Mouse (Mus musculus) midbrain, embryonic 14.5 days (tissue): ENCODE measurements around the gene Cyp4b1. TPM values are rescaled to one million over a fixed set of nuclear protein-coding genes. Genes with fewer than 3 reads are reported as not detected.
"Not testable (repeated sequence)": the region's sequence is repeated elsewhere in the genome, so short reads cannot be mapped to it uniquely, and the experiment has no call there.

Experiments
- ATAC-seq: fragments of 200-750 bp; cut with Nextera tagmentation; 2 replicates; pipeline ENCODE4 v1.8.0; 2017; ENCODE audit warnings: moderate number of reproducible peaks, moderate library complexity; ENCODE audit not compliant: low FRiP score, low TSS enrichment
- DNase-seq: peaks from one replicate; pipeline ENCODE4 v3.0.0-alpha.2; 2015
- H3K27ac ChIP-seq: fragments of 300-500 bp; sonication (generic); replicated peaks from 2 replicates; pipeline ENCODE4 v1.5.1; 2014; ENCODE audit warnings: mild to moderate bottlenecking, low read depth, low read length, moderate library complexity
- H3K27me3 ChIP-seq: fragments of 300-500 bp; sonication (generic); 2 replicates; pipeline ENCODE4 v1.6.1; 2014; ENCODE audit warnings: low read length, control low read depth, mixed read lengths; ENCODE audit not compliant: control insufficient read depth, insufficient read depth
- H3K36me3 ChIP-seq: fragments of 300-500 bp; sonication (generic); 2 replicates; pipeline ENCODE4 v1.6.1; 2014; ENCODE audit warnings: low read length, control low read depth; ENCODE audit not compliant: control insufficient read depth, insufficient read depth
- H3K4me1 ChIP-seq: fragments of 300-500 bp; sonication (generic); 2 replicates; pipeline ENCODE4 v1.6.1; 2014; ENCODE audit warnings: mild to moderate bottlenecking, antibody characterized with exemption, low read length, control low read depth; ENCODE audit not compliant: control insufficient read depth, insufficient read depth
- H3K4me2 ChIP-seq: fragments of 300-500 bp; sonication (generic); 2 replicates; pipeline ENCODE4 v1.6.1; 2014; ENCODE audit warnings: mild to moderate bottlenecking, low read length, moderate library complexity
- H3K4me3 ChIP-seq: fragments of 300-500 bp; sonication (generic); replicated peaks from 2 replicates; pipeline ENCODE4 v1.5.1; 2014; ENCODE audit warnings: low read depth, low read length
- H3K9ac ChIP-seq: fragments of 300-500 bp; sonication (generic); replicated peaks from 2 replicates; pipeline ENCODE4 v1.6.1; 2014; ENCODE audit warnings: mild to moderate bottlenecking, low read length, moderate library complexity
- H3K9me3 ChIP-seq: fragments of 300-500 bp; sonication (generic); 2 replicates; pipeline ENCODE4 v1.6.1; 2016; ENCODE audit warnings: low read length, control low read depth, mixed read lengths; ENCODE audit not compliant: control insufficient read depth
- WGBS: fragments of 180-500 bp; shearing (Covaris S2); extraction: QIAGEN DNeasy Blood & Tissue Kit; methylation state at CpG from one replicate; pipeline ENCODE4 v1.1.7; 2014; 5-methylcytosine and 5-hydroxymethylcytosine counted together
- polyA plus RNA-seq: library from polyadenylated mRNA; unstranded; fragments of >200 nt; fragmentation: Nextera tagmentation; extraction: Ambion mirVana; gene quantifications from 2 replicates; pipeline ENCODE4 v1.2.1, GENCODE M21; 2014

Cyp4b1 gene
- polyA plus RNA-seq, 1 experiment from 2014 or later, result 0.67 TPM

DNA sequence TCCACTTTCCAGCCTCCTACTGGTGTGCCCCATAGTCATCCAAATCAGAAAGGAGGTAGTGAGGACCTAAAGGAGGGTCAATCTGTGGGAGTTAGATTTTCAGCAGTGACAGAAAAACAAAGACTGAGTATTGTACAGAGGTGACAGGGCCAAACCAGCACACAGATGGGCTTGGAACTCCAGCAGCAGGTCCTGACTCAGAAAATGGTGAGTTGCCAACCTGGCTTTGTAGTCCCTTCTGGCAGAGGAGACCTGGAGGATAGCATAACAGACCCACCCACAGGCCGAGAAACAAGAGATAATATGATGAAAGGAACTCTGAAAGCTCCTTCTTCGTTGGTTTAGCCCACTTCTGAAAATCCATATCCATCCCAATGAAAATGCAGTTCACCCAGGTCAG, 1.2 kb upstream of the Cyp4b1 start:
- H3K4me1 ChIP-seq, result no peaks in the 10 kb centered on the region
- DNase-seq (no peak), ATAC-seq (no peak)
- no peak overlapping the region for H3K4me2 ChIP-seq
- 73% methylated on average over 2 of the region's 2 CpGs for WGBS
- H3K27ac ChIP-seq, result no peak overlapping the region
- no peaks in the 10 kb centered on the region for H3K9me3 ChIP-seq
- H3K36me3 ChIP-seq, result no peaks in the 10 kb centered on the region
- no peak overlapping the region for H3K9ac ChIP-seq
- H3K4me3 ChIP-seq, result no peak overlapping the region
- no peaks in the 10 kb centered on the region for H3K27me3 ChIP-seq

DNA sequence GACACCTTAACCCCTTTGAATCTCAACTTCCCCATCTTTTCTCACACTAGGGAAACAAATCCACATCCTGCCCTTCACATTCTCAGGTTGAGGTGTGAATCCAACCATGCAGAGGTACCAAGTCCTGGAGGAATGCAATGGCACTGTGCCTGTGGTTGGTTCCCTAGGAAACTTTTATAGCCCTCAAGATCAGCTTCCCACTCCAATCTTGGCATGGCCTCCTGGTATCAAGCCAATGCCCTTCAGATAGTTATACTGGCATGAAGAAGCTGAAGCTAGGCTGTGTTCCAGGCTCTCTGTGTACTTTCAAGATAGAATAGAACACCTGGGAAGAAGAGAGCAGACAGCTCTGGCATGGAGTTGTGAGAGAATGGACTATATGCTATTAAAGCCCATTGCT, 2.2 kb downstream of the Cyp4b1 start:
- no peak for ATAC-seq
- no peak overlapping the region for H3K4me3 ChIP-seq
- no peak overlapping the region for H3K9ac ChIP-seq
- DNase-seq, result no peak
- no peaks in the 10 kb centered on the region for H3K27me3 ChIP-seq
- no peaks in the 10 kb centered on the region for H3K9me3 ChIP-seq
- H3K4me2 ChIP-seq, result no peak overlapping the region
- no peaks in the 10 kb centered on the region for H3K4me1 ChIP-seq
- H3K36me3 ChIP-seq, result no peaks in the 10 kb centered on the region
- no peak overlapping the region for H3K27ac ChIP-seq

DNA sequence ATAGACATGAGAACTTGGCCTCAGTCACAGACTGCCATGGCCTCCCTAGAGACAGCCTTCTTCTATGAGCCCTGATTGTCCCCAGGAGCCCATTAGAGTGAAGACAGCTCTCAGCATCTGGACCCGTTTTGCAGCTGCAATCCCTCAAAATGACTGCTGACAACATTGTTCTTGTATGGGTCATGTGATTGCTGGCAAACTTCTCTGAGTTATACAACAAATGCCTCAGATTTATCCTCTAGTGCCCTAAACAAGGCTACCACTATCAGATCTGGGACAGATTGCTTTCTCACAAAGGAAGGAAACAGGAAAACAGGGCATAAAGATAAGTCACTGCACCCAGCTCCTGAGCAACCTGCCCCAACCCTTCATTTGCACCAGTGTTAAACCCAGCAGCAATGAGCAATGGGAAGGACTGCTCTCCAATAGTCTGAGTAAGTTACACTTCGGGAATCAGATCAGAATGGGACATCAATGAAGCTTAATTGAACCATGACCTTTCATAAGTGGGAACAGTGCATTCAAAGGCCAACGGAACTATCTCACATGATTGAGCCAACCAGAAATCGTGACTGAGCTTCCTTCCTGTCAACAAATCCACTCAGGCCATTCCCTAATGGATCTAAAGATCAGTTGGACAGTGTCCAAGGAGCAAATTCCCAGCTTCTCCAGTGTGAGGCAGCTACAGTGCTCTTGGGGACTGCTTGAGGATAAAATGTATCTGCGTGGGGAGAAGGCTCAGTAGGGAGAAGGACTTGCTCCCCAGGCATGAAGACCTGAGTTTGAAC, 4.4 kb downstream of the Cyp4b1 start:
- no peak overlapping the region for H3K4me3 ChIP-seq
- no peaks in the 10 kb centered on the region for H3K9me3 ChIP-seq
- no peak overlapping the region for H3K9ac ChIP-seq
- ATAC-seq, result no peak
- no peak overlapping the region for H3K27ac ChIP-seq
- WGBS, result 82% methylated on average over 5 of the region's 5 CpGs
- DNase-seq, result no peak
- H3K4me2 ChIP-seq, result no peak overlapping the region
- H3K36me3 ChIP-seq, result no peaks in the 10 kb centered on the region
- no peaks in the 10 kb centered on the region for H3K4me1 ChIP-seq
- no peaks in the 10 kb centered on the region for H3K27me3 ChIP-seq

DNA sequence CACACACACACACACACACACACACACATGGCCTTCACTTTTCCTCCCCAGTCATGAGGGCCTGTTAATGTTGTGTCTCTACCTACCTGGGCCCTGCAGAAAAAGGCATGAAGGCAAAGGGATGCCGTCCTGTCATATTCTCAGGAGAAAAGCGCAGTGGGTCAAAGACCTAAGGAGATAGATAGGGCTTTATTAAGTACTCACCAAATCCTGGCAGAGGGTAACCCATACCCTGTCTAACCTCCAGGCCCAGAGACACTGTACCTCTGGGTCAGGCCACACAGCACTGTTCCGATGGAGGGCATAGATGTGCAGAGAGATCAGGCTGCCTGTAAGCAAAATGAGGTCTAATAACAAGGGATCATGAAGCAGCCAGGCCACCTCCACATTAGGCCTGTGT, 22.0 kb downstream of the Cyp4b1 start:
- not testable (repeated sequence) for ATAC-seq, H3K4me2 ChIP-seq, H3K4me3 ChIP-seq, H3K36me3 ChIP-seq, H3K4me1 ChIP-seq, DNase-seq, H3K27ac ChIP-seq, H3K9ac ChIP-seq, H3K27me3 ChIP-seq, H3K9me3 ChIP-seq
- WGBS, result 98% methylated on average over 3 of the region's 3 CpGs

DNA sequence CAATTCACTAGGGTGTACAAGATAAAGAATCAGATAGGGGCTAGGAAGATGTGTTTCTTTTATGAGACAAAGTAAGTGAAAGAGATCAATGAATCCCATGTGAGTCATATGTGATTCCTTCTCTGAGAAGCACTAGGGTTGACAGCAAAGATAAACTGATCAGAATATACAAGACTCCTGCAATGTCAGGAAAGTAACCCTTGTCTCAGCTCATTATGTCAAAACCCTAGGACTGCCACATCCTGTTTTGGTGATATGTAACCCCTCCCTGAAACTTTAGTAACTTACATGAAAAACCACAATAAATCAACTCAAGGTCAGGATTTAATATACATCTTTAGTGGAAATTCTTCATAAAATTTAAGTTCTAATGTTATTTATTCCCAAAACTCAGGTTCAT, 33.5 kb downstream of the Cyp4b1 start:
- Histone ChIP-seq H3K36me3 (no peaks in the 10 kb centered on the region), H3K27ac (no peak overlapping the region), H3K4me2 (no peak overlapping the region), H3K9me3 (no peaks in the 10 kb centered on the region), H3K4me1 (no peaks in the 10 kb centered on the region), H3K27me3 (no peaks in the 10 kb centered on the region), H3K4me3 (no peak overlapping the region), H3K9ac (no peak overlapping the region)
- ATAC-seq, result no peak
- no peak for DNase-seq

DNA sequence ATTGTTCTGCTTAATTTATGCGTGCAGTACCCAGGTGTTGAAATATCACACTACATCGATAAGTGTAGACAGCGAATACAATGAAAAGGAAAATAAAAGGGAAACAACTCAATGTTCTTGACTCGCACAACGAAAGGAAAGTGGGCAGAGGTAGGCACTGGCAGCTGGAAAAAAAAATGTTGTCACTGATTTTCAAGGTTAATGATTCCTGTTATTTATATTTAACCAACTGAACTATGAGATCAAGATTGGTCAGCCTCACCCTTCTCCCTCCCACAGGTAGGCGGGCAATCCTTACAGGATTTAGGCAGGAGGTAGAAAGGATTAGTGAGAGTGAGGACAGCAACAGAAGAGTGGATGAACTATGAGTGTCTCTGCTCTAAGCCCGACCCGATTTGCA, 46.9 kb downstream of the Cyp4b1 start, which contains the start of gene Cyp4a32:
TSS of gene Cyp4a32 (plus strand) at position 359 of the 400 bp plus-strand sequence.
- not testable (repeated sequence) for H3K27ac ChIP-seq, H3K4me2 ChIP-seq, DNase-seq, H3K9ac ChIP-seq, H3K9me3 ChIP-seq, H3K4me3 ChIP-seq, H3K4me1 ChIP-seq, H3K27me3 ChIP-seq, ATAC-seq, H3K36me3 ChIP-seq
- WGBS, result 95% methylated on average over 8 of the region's 8 CpGs

DNA sequence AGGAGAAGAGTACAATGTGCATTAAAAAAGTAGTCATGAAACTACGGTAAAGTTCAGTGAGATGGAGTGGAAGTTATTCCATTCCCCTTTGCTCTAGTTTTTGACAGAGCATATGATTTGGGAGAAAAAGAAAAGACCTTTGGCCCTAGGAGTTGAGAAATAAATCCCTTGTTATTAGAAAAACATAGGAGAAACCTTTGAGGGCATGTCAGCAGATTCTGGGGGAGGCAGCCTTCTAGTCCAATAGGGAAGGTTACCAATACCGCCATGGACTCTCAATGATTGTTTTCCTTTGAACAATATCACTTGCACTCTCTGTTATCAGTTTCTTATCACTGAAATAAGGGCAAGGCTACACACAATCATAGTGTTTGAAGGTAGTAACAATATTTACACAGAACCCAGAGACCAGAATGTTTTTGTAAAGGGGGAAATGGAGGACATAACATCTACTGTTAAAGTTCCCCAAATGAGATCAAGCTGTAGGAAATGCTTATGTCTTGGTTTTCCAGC, 50.6 kb downstream of the Cyp4b1 start:
- no peaks in the 10 kb centered on the region for H3K9me3 ChIP-seq
- no peak overlapping the region for H3K9ac ChIP-seq
- no peaks in the 10 kb centered on the region for H3K4me1 ChIP-seq
- no peaks in the 10 kb centered on the region for H3K27me3 ChIP-seq
- no peak for ATAC-seq
- no peak for DNase-seq
- no peak overlapping the region for H3K4me3 ChIP-seq
- no peak overlapping the region for H3K4me2 ChIP-seq
- 92% methylated on average over 2 of the region's 2 CpGs for WGBS
- no peak overlapping the region for H3K27ac ChIP-seq
- no peaks in the 10 kb centered on the region for H3K36me3 ChIP-seq

DNA sequence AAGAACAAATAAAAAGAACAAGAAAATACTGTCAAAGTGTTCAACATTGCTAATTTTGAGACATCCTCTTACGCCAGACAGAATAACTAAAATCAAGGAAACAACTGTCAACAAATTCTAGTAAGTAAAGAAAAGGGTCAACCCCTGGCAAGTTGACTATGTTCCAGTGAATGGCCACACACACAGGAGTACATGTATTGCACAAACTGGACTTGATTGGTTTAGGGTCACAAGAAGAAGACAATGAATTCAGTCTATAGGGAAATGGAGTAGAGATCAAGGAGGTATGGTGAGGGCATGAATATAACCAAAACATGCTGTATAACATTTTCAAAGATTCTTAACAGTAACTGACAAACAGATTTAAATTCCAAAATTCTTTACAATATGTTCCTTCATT, 51.2 kb downstream of the Cyp4b1 start:
- no peak for ATAC-seq
- H3K27ac ChIP-seq, result no peak overlapping the region
- DNase-seq, result no peak

DNA sequence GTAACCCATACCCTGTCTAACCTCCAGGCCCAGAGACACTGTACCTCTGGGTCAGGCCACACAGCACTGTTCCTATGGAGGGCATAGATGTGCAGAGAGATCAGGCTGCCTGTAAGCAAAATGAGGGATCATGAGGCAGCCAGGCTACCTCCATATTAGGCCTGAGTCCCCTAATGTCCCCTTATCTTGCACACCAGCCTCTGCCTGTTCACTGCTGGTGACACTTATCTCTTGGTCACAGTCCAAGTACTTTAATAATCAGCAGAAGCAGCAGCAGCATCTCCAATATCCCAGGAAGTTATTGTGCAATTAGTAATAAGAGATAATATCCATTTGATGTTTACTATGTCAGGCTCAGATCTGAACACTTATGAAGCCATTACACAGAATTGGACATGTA, 64.5 kb downstream of the Cyp4b1 start:
- Histone ChIP-seq H3K4me1 (no peaks in the 10 kb centered on the region), H3K36me3 (no peaks in the 10 kb centered on the region), H3K27ac (no peak overlapping the region), H3K27me3 (no peaks in the 10 kb centered on the region), H3K9ac (no peak overlapping the region), H3K9me3 (no peaks in the 10 kb centered on the region), H3K4me2 (no peak overlapping the region), H3K4me3 (no peak overlapping the region)
- DNase-seq (no peak), ATAC-seq (no peak)

More for the DNA sequence above, 51.2 kb downstream of the Cyp4b1 start:
- no peaks in the 10 kb centered on the region for H3K27me3 ChIP-seq
- no peak overlapping the region for H3K4me2 ChIP-seq
- no peak overlapping the region for H3K9ac ChIP-seq
- no peaks in the 10 kb centered on the region for H3K36me3 ChIP-seq
- no peaks in the 10 kb centered on the region for H3K9me3 ChIP-seq
- no peaks in the 10 kb centered on the region for H3K4me1 ChIP-seq
- no peak overlapping the region for H3K4me3 ChIP-seq
- 91% methylated on average over 1 of the region's 1 CpGs for WGBS
